Mouse (Mus musculus) midbrain, embryonic 13.5 days (tissue): Measurements from ENCODE around the gene Fhl1. TPM values are rescaled to one million over a fixed set of nuclear protein-coding genes. Genes with fewer than 3 reads are reported as not detected.

ENCODE experiments used
- ATAC-seq: fragments of 200-750 bp; cut with Nextera tagmentation; 2 replicates; pipeline ENCODE4 v1.8.0; 2017; ENCODE audit warnings: mild to moderate bottlenecking, moderate TSS enrichment, moderate library complexity
- H3K27ac ChIP-seq: fragments of 300-500 bp; sonication (generic); 2 replicates; pipeline ENCODE4 v1.5.1; 2015; ENCODE audit warnings: inconsistent platforms, mild to moderate bottlenecking, moderate library complexity
- H3K27me3 ChIP-seq: fragments of 300-500 bp; sonication (generic); 2 replicates; pipeline ENCODE4 v1.6.1; 2015; ENCODE audit warnings: mild to moderate bottlenecking, inconsistent platforms
- H3K36me3 ChIP-seq: fragments of 300-500 bp; sonication (generic); 2 replicates; pipeline ENCODE4 v1.6.1; 2015; ENCODE audit warnings: mild to moderate bottlenecking, inconsistent platforms
- H3K4me1 ChIP-seq: fragments of 300-500 bp; sonication (generic); replicated peaks from 2 replicates; pipeline ENCODE4 v1.6.1; 2015; ENCODE audit warnings: inconsistent platforms
- H3K4me2 ChIP-seq: fragments of 300-500 bp; sonication (generic); replicated peaks from 2 replicates; pipeline ENCODE4 v1.6.1; 2015; ENCODE audit warnings: moderate library complexity, mild to moderate bottlenecking, inconsistent platforms
- H3K4me3 ChIP-seq: fragments of 300-500 bp; sonication (generic); replicated peaks from 2 replicates; pipeline ENCODE4 v1.5.1; 2015; ENCODE audit warnings: mild to moderate bottlenecking, inconsistent platforms
- H3K9ac ChIP-seq: fragments of 300-500 bp; sonication (generic); replicated peaks from 2 replicates; pipeline ENCODE4 v1.6.1; 2015; ENCODE audit warnings: mild to moderate bottlenecking, inconsistent platforms
- H3K9me3 ChIP-seq: fragments of 300-500 bp; sonication (generic); 2 replicates; pipeline ENCODE4 v1.6.1; 2016; ENCODE audit warnings: mild to moderate bottlenecking, inconsistent platforms
- WGBS: fragments of 180-500 bp; shearing (Covaris S2); methylation state at CpG from one replicate; pipeline ENCODE4 v1.1.7; 2015; 5-methylcytosine and 5-hydroxymethylcytosine counted together
- polyA plus RNA-seq: library from polyadenylated mRNA; unstranded; fragments of >200 nt; fragmentation: Nextera tagmentation; extraction: Ambion mirVana; gene quantifications from 2 replicates; pipeline ENCODE4 v1.2.1, GENCODE M21; 2015

Gene Fhl1
- polyA plus RNA-seq, 1 experiment from 2014 or later = 113 TPM

GRCm38 (mm10) chrX:56835842-56836241 lies 104.3 kb downstream of the Fhl1 start:
- Histone ChIP-seq H3K4me3 (no peak overlapping the region), H3K36me3 (no peaks in the 10 kb centered on the region), H3K4me2 (no peak overlapping the region), H3K9ac (no peak overlapping the region), H3K27ac (no peak overlapping the region), H3K27me3 (no peaks in the 10 kb centered on the region), H3K9me3 (no peaks in the 10 kb centered on the region), H3K4me1 (no peaks in the 10 kb centered on the region)
- ATAC-seq = no peak
- WGBS = 89% methylated on average over 6 of the region's 6 CpGs

- Histone ChIP-seq H3K9me3 (no peaks in the 10 kb centered on the region), H3K4me3 (no peak overlapping the region), H3K27ac (no peak overlapping the region), H3K36me3 (no peaks in the 10 kb centered on the region), H3K9ac (no peak overlapping the region), H3K27me3 (no peaks in the 10 kb centered on the region), H3K4me2 (no peak overlapping the region), H3K4me1 (no peaks in the 10 kb centered on the region)
- no peak for ATAC-seq
Measured at GRCm38 (mm10) chrX:56839369-56839768, 107.8 kb downstream of the Fhl1 start.

- 73% methylated on average over 5 of the region's 5 CpGs for WGBS
- H3K4me1 ChIP-seq = no peaks in the 10 kb centered on the region
- H3K9ac ChIP-seq = no peak overlapping the region
- H3K4me2 ChIP-seq = no peak overlapping the region
- no peak overlapping the region for H3K4me3 ChIP-seq
- no peak for ATAC-seq
- no peak overlapping the region for H3K27ac ChIP-seq
- H3K27me3 ChIP-seq = no peaks in the 10 kb centered on the region
- H3K36me3 ChIP-seq = no peaks in the 10 kb centered on the region
- no peaks in the 10 kb centered on the region for H3K9me3 ChIP-seq
Measured at GRCm38 (mm10) chrX:56841255-56841654, 109.7 kb downstream of the Fhl1 start.

Other genes starting within 250 kb of the Fhl1 start
- gene Gm10477, start 207.0 kb upstream of the Fhl1 start, polyA plus RNA-seq = not detected in 2 replicates
- 0.15 TPM in 1 of 2 replicates, not detected in the other for gene Gm648, start 182.2 kb upstream of the Fhl1 start, polyA plus RNA-seq
- 55.5 and 57.1 TPM in 2 replicates for gene Mmgt1, start 133.7 kb upstream of the Fhl1 start, polyA plus RNA-seq
- gene Slc9a6, start 122.0 kb upstream of the Fhl1 start, polyA plus RNA-seq = 45.2 and 49.4 TPM in 2 replicates
- 0.86 and 1.1 TPM in 2 replicates for gene Map7d3, start 90.5 kb downstream of the Fhl1 start, polyA plus RNA-seq
- gene Adgrg4, start 138.4 kb downstream of the Fhl1 start, polyA plus RNA-seq = not detected in 2 replicates